Mouse (Mus musculus): Measurements from ENCODE around the gene Pltp.

- TF ChIP-seq CTCF (IDR thresholded peaks at IDR 0.05) (no peak), EP300 (IDR thresholded peaks at IDR 0.05) (no peak)
These were observed 1.6 kb upstream of the Pltp start for GRCm38 (mm10) chr2:164859155-164859554.
